Mouse (Mus musculus): ENCODE measurements around the gene Adat1. TPM values are rescaled to one million over a fixed set of nuclear protein-coding genes. Genes with fewer than 3 reads are reported as not detected.

Gene Adat1
- polyA plus RNA-seq (2015; fragmentation: Nextera tagmentation; extraction: Ambion mirVana): 10.5 and 12.6 TPM in 2 replicates

GRCm38 (mm10) chr8:111992013-111992702, at the start of gene Adat1:
TSS of gene Adat1 (minus strand) at chr8:111992302.
- Histone ChIP-seq H3K27me3 (no peaks in the 10 kb centered on the region), H3K27ac (no peak within 1 kb of the TSS), H3K4me2 (peak within 1 kb of the TSS; percentile 74), H3K9me3 (replicated peaks) (no peaks in the 10 kb centered on the region), H3K4me1 (peaks cover 9% of the 10 kb centered on the region; the same call in 1 of the 2 replicates), H3K36me3 (ENCODE audit: poor library complexity, severe bottlenecking) (peaks cover 64% of the 10 kb centered on the region), H3K9ac (peak within 1 kb of the TSS; percentile 80), H3K4me3 (peak within 1 kb of the TSS; percentile 75)
- ATAC-seq: peak; percentile 98
- WGBS: 5% methylated on average over 33 of the region's 33 CpGs

GRCm38 (mm10) chr8:112037521-112037920, 45.4 kb upstream of the Adat1 start:
- no peak for ATAC-seq
- no peak overlapping the region for H3K9ac ChIP-seq
- no peak overlapping the region for H3K4me3 ChIP-seq
- H3K9me3 ChIP-seq (replicated peaks): no peaks in the 10 kb centered on the region
- no peak overlapping the region for H3K4me2 ChIP-seq
- H3K4me1 ChIP-seq: no peaks in the 10 kb centered on the region
- H3K27me3 ChIP-seq: no peaks in the 10 kb centered on the region
- H3K27ac ChIP-seq: no peak overlapping the region
- 84% methylated on average over 18 of the region's 18 CpGs for WGBS
- H3K36me3 ChIP-seq (ENCODE audit: poor library complexity, severe bottlenecking): no peaks in the 10 kb centered on the region

- no peaks in the 10 kb centered on the region for H3K27me3 ChIP-seq
- H3K4me1 ChIP-seq: no peaks in the 10 kb centered on the region
- no peak overlapping the region for H3K27ac ChIP-seq
- ATAC-seq: no peak
- no peaks in the 10 kb centered on the region for H3K36me3 ChIP-seq (ENCODE audit: poor library complexity, severe bottlenecking)
- H3K9me3 ChIP-seq (replicated peaks): no peaks in the 10 kb centered on the region
- 22% methylated on average over 8 of the region's 8 CpGs for WGBS
- no peak overlapping the region for H3K9ac ChIP-seq
- no peak overlapping the region for H3K4me3 ChIP-seq
- H3K4me2 ChIP-seq: no peak overlapping the region
These were observed 42.5 kb upstream of the Adat1 start for GRCm38 (mm10) chr8:112034603-112035002.

DNA sequence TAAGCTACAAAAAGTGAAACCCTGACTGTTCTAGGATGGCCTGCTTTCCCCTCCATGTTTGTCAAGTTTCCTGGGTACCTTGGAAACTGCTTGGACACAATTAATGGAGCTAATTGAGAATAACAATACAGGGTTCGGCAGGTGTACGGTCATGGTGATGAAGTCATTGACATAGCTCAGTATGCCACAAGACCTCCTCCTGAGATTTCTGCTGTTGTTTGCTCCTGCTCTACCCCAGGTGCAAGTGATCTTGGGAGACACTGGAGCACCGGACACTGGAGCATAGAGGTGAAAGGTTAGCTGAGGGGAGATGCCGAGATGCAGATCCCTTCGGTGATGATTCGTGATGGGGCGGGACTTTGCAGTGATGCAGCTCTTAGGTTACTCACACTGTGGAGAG, 41.0 kb upstream of the Adat1 start:
- Histone ChIP-seq H3K4me1 (no peaks in the 10 kb centered on the region), H3K4me2 (no peak overlapping the region), H3K9ac (no peak overlapping the region), H3K27ac (no peak overlapping the region), H3K9me3 (replicated peaks) (no peaks in the 10 kb centered on the region), H3K4me3 (no peak overlapping the region), H3K27me3 (no peaks in the 10 kb centered on the region), H3K36me3 (ENCODE audit: poor library complexity, severe bottlenecking) (no peaks in the 10 kb centered on the region)
- ATAC-seq: no peak
- WGBS: 49% methylated on average over 7 of the region's 7 CpGs

DNA sequence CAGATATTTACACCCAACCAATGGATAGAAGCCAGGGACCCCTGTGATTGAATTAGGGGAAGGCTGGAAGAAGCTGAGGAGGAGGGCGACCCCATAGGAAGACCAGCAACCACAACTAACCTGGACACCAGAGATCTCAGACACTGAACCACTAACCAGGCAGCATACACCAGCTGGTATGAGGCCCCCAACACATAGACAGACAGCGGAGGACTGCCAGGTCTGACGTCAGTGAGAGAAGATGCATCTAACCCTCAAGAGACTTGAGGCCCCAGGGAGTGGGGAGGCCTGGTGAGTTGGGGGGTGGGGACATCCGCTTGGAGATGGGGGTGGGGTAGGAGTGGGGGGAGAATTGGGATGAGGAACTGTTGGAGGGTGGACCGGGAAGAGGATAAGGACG, 38.6 kb upstream of the Adat1 start:
- H3K27me3 ChIP-seq: no peaks in the 10 kb centered on the region

GRCm38 (mm10) chr8:112029455-112029854, 37.4 kb upstream of the Adat1 start:
- H3K27me3 ChIP-seq: no peaks in the 10 kb centered on the region
- no peaks in the 10 kb centered on the region for H3K9me3 ChIP-seq (replicated peaks)
- ATAC-seq: no peak
- WGBS: 91% methylated on average over 7 of the region's 7 CpGs
- H3K36me3 ChIP-seq (ENCODE audit: poor library complexity, severe bottlenecking): no peaks in the 10 kb centered on the region
- no peak overlapping the region for H3K9ac ChIP-seq
- H3K4me1 ChIP-seq: no peaks in the 10 kb centered on the region
- no peak overlapping the region for H3K27ac ChIP-seq
- H3K4me3 ChIP-seq: no peak overlapping the region
- no peak overlapping the region for H3K4me2 ChIP-seq

More for the DNA sequence above, 38.6 kb upstream of the Adat1 start:
- Histone ChIP-seq H3K4me1 (no peaks in the 10 kb centered on the region), H3K36me3 (ENCODE audit: poor library complexity, severe bottlenecking) (no peaks in the 10 kb centered on the region), H3K9me3 (replicated peaks) (no peaks in the 10 kb centered on the region), H3K4me3 (no peak overlapping the region), H3K27ac (no peak overlapping the region), H3K9ac (no peak overlapping the region), H3K4me2 (no peak overlapping the region)
- 47% methylated on average over 6 of the region's 6 CpGs for WGBS
- no peak for ATAC-seq

DNA sequence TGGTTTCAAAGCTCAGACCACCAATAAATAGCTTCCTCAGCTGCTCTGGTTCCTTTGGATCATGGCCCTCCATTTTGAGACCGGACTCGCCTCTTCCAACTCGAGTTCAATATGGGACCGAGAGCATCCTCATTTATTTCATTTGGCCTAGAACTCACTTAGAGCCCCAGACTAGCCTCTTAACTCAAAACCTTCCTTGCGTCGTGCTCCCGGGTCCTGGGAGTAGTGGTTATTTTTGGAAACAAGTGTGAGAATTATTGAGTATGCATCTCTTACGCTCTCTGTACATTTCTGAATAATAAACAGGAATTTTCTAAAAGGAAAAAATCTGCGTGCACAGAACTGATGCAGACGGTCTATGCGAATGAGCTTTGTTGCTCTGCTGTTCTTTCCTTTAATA, 22.8 kb upstream of the Adat1 start, which contains the start of gene Gm6793:
Gm6793 (minus strand) TSS at position 101 of the 400 bp plus-strand sequence.
- 93% methylated on average over 11 of the region's 11 CpGs for WGBS
- H3K36me3 ChIP-seq (ENCODE audit: poor library complexity, severe bottlenecking): peaks cover 44% of the 10 kb centered on the region
- ATAC-seq: no peak

DNA sequence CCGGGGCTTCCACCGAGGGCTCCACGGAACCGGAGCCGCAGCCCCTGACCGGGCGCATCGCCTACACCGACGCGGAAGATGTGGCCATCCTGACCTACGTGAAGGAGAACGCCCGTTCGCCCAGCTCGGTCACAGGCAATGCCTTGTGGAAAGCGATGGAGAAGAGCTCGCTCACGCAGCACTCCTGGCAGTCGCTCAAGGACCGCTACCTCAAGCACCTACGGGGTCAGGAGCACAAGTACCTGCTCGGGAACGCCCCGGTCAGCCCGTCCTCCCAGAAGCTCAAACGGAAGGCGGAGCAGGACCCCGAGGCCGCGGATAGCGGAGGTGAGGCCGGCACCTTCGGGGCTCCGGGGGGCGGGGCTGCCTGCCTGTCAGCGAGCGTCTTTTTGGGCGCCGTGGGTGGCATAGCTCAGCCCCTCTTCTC, 19.7 kb upstream of the Adat1 start:
- Histone ChIP-seq H3K27ac (peak overlapping the region; percentile 76), H3K27me3 (no peaks in the 10 kb centered on the region), H3K4me2 (peak overlapping the region; percentile 96), H3K9ac (peak overlapping the region; percentile 96), H3K4me1 (peaks cover 26% of the 10 kb centered on the region), H3K36me3 (ENCODE audit: poor library complexity, severe bottlenecking) (peaks cover 23% of the 10 kb centered on the region), H3K9me3 (replicated peaks) (no peaks in the 10 kb centered on the region), H3K4me3 (peak overlapping the region; percentile 99)
- ATAC-seq: no peak
- WGBS: under 1% methylated on average over 39 of the region's 40 CpGs

More for the DNA sequence above, 22.8 kb upstream of the Adat1 start, which contains the start of gene Gm6793:
- Histone ChIP-seq H3K9ac (no peak within 1 kb of the TSS), H3K4me3 (no peak within 1 kb of the TSS), H3K9me3 (replicated peaks) (no peaks in the 10 kb centered on the region), H3K27me3 (no peaks in the 10 kb centered on the region), H3K4me1 (peaks cover 21% of the 10 kb centered on the region), H3K27ac (no peak within 1 kb of the TSS), H3K4me2 (no peak within 1 kb of the TSS)

DNA sequence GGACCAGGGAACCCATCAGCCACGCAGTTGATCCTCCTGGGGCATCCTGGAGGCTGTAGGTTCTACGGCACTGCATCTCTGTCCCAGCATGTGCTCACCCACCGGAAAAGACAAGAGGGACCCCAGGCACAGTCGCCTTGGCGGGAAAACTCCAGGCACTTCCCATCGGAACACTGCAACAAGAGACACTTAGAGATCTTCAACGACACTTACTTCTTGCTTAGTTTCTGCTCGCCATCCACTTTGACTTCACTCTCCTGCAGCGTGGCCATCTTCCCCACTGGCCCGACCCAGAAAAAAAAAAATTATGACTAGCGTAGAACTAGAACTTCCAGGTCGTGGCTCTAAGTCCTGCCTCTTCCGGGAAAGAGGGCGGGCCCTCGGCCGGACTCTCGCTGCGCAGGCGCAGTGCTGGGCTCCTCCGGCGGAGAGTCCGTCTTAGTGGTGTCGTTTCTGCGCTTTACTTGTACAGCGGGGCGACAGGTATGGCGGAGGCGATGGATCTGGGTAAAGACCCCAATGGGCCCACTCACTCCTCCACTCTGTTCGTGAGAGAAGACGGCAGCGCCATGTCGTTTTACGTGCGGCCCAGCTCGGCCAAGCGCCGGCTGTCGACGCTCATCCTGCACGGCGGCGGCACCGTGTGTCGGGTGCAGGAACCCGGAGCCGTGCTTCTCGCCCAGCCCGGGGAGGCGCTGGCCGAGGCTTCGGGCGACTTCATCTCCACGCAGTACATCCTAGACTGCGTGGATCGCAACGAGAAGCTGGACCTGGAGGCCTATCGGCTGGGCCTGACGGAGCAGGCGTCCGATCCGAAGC, 19.1 kb upstream of the Adat1 start, which contains the start of the genes Kars and Terf2ip:
Kars (minus strand) TSS at position 327 of the 819 bp plus-strand sequence.
Terf2ip (plus strand) TSS at position 402 of the 819 bp plus-strand sequence.
- Histone ChIP-seq H3K36me3 (ENCODE audit: poor library complexity, severe bottlenecking) (peaks cover 24% of the 10 kb centered on the region), H3K9me3 (replicated peaks) (no peaks in the 10 kb centered on the region), H3K4me3 (peak within 1 kb of the TSS; percentile 99), H3K4me1 (peaks cover 26% of the 10 kb centered on the region), H3K27ac (peak within 1 kb of the TSS; percentile 76), H3K27me3 (no peaks in the 10 kb centered on the region), H3K4me2 (peak within 1 kb of the TSS; percentile 96), H3K9ac (peak within 1 kb of the TSS; percentile 96)
- WGBS: under 1% methylated on average over 61 of the region's 61 CpGs
- ATAC-seq: peak; percentile 94

DNA sequence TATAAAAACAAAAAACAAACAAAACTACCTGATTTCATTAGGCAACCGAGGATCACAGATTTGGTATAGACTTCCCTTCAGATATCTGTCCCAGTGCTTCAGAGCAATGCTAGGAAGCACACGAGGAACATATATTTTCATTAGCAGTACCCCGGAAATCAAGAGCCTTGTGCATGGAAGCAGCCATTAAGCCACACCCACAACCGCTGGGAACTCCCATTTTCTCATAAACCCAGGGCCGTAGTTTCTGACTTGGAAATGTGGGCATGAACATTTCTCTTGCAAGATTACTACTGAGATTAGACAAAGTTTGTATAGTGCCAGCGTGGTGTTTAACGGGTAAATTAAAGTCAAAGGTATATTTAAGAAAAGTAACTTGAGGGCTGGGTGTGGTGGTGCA, 17.5 kb upstream of the Adat1 start:
- 95% methylated on average over 7 of the region's 7 CpGs for WGBS

GRCm38 (mm10) chr8:112007669-112008068, 15.6 kb upstream of the Adat1 start:
- Histone ChIP-seq H3K4me1 (peaks cover 20% of the 10 kb centered on the region), H3K9ac (no peak overlapping the region), H3K4me2 (no peak overlapping the region), H3K9me3 (replicated peaks) (no peaks in the 10 kb centered on the region), H3K36me3 (ENCODE audit: poor library complexity, severe bottlenecking) (peaks cover 48% of the 10 kb centered on the region), H3K27ac (no peak overlapping the region), H3K4me3 (no peak overlapping the region), H3K27me3 (no peaks in the 10 kb centered on the region)
- WGBS: 95% methylated on average over 2 of the region's 2 CpGs
- ATAC-seq: no peak

More for the DNA sequence above, 17.5 kb upstream of the Adat1 start:
- H3K4me1 ChIP-seq: peaks cover 26% of the 10 kb centered on the region
- H3K27me3 ChIP-seq: no peaks in the 10 kb centered on the region
- no peak for ATAC-seq
- no peak overlapping the region; the same call in 1 of the 2 replicates for H3K4me3 ChIP-seq
- no peak overlapping the region for H3K27ac ChIP-seq
- peak overlapping the region; percentile 96 for H3K4me2 ChIP-seq
- H3K36me3 ChIP-seq (ENCODE audit: poor library complexity, severe bottlenecking): peaks cover 31% of the 10 kb centered on the region
- H3K9me3 ChIP-seq (replicated peaks): no peaks in the 10 kb centered on the region
- H3K9ac ChIP-seq: no peak overlapping the region

DNA sequence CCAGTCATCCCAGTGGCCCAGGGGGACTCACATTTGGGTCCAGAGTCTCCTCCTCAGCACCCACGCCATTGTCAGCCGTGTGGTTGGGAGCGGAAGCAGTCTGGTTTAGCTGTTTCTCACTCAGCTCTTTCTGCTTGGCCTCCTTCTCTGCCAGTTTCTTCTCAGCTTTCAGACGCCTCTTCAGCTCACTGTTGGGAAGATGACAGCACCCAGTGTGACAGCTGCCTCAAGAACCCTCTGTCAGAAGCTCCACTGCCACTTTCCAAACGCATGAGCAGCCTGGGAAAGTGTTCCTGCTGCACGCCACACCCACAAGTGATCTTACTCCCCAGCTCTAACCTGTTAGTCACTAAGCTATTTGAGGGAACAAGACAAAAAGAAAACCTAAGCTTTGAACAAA, 13.5 kb upstream of the Adat1 start:
- H3K4me1 ChIP-seq: peaks cover 12% of the 10 kb centered on the region
- no peaks in the 10 kb centered on the region for H3K9me3 ChIP-seq (replicated peaks)
- H3K27ac ChIP-seq: no peak overlapping the region
- no peak overlapping the region for H3K4me2 ChIP-seq
- ATAC-seq: no peak
- 94% methylated on average over 6 of the region's 6 CpGs for WGBS
- no peak overlapping the region for H3K4me3 ChIP-seq
- H3K9ac ChIP-seq: no peak overlapping the region
- H3K36me3 ChIP-seq (ENCODE audit: poor library complexity, severe bottlenecking): peaks cover 69% of the 10 kb centered on the region
- no peaks in the 10 kb centered on the region for H3K27me3 ChIP-seq
